Mouse (Mus musculus) gastrocnemius, adult 8-10 months (tissue): ENCODE results near the gene Rbx1. TPM values are rescaled to one million over a fixed set of nuclear protein-coding genes. Genes with fewer than 3 reads are reported as not detected.
"Not testable (repeated sequence)": the region's sequence is repeated elsewhere in the genome, so short reads cannot be mapped to it uniquely, and the experiment has no call there.

Experiments
- DNase-seq, 2 experiments: peaks; one replicate each; pipeline ENCODE4 v3.0.0; 2022; ENCODE audit warnings: low spot score in 2 of 2
- total RNA-seq, 4 experiments: library from RNA; stranded (reverse); gene quantifications; 2 replicates each; pipeline ENCODE4 v1.2.4; 2022

The Rbx1 gene
- 100 to 1,000 TPM in 3 of 4 experiments, 10 to 100 TPM in 1; 90.3 to 113 (median 101) TPM for total RNA-seq

GRCm38 (mm10) chr15:81465901-81466737 is at the start of gene Rbx1:
Rbx1 (plus strand) TSS chr15:81466296.
- peak; percentile 97 to 99 for DNase-seq

- peak; percentile 50 to 75 for DNase-seq
Observed at GRCm38 (mm10) chr15:81416763-81417310, 49.3 kb upstream of the Rbx1 start.

- no peak for DNase-seq
Observed at GRCm38 (mm10) chr15:81418065-81418464, 48.0 kb upstream of the Rbx1 start.

DNA sequence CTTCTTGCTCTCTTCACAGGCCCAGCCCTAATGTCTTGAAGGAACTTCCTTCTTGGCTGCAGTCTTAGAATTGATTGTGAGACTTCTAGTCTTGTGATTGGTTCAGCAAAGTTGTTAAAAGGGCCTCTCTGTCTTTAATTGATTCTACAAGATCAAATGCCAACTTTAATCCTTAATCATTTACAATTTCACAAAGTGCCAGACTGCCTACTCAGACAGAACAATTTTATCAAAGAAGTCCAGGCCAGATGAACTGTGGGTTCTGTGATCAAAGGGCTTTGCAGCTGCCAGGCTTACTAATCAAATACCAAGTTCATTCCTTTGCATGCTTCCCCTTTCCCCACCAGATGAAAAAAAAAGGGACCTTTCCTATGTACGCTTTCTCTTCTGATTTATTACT is 44.6 kb upstream of the Rbx1 start:
- no peak for DNase-seq

GRCm38 (mm10) chr15:81422156-81422681 is 43.9 kb upstream of the Rbx1 start:
- no peak for DNase-seq

GRCm38 (mm10) chr15:81425311-81425710 is 40.8 kb upstream of the Rbx1 start:
- DNase-seq = no peak

GRCm38 (mm10) chr15:81427947-81428346 is 38.1 kb upstream of the Rbx1 start:
- DNase-seq = no peak

- DNase-seq = no peak
Observed at GRCm38 (mm10) chr15:81431195-81431594, 34.9 kb upstream of the Rbx1 start.

- no peak for DNase-seq
Observed at GRCm38 (mm10) chr15:81438345-81438744, 27.8 kb upstream of the Rbx1 start.

- DNase-seq = no peak
Observed at GRCm38 (mm10) chr15:81439236-81439635, 26.9 kb upstream of the Rbx1 start.

DNA sequence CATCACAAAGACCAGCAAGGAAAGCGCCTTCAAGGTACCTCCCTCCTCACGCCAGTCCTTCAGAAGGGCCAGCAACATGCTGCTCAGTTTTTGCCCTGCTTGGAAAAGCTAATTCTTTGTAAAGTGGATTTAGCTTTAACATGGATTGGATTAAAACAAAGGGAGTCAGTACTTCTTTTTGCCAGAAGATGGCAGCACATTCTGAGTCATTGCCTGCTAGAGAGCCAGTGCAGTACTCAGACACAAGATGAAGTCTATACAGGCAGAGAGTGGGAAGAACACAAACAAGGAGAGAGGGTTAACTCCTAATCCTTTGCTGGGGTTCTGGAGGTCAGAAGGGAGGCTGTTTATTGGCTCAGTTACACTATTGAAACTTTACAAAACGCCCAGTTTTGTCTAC is 17.6 kb upstream of the Rbx1 start:
- peak in 1 of 2 experiments; percentile 34 for DNase-seq

GRCm38 (mm10) chr15:81461523-81461922 is 4.6 kb upstream of the Rbx1 start:
- DNase-seq = no peak

- DNase-seq = no peak
Observed at GRCm38 (mm10) chr15:81465016-81465660, 958 bp upstream of the Rbx1 start.

DNA sequence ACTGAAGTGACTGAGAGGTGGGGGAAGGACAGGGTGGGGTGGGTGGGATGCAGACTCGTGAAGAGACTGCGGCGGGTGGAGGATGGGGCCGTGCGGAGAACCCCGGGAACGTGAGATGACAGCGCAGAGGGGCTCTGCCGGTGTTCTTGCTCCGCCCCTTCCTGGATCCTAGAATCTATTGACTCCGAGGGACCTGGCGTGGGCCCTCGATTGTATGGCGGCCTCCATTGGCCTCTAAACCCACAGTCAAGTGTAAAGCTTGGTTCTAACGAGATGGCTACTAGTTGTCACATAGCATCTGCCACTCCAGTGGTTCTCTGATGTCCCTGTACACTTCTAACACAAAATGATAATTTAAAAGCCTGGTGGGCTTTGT is 630 bp downstream of the Rbx1 start:
- DNase-seq = no peak

- DNase-seq = no peak
Observed at GRCm38 (mm10) chr15:81470735-81471134, 4.6 kb downstream of the Rbx1 start.

DNA sequence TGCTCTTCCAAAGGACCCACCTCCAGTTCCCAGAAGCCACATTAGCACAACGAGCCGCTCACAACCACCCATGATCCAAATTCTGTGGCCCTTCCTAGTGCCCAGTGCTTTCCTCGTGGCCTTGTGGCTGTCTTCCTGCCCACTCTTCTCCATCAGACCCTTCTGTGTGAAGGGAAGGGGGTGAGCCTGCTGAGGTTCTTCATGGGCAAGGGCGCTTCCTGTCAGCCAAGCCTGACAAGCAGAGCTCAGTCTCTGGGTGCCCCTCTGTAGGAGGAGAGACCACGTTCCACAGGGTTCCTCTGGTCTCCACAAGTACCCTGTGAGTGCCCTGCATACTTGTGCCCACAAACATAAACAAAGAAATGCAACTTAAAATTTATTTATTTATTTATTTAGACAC is 6.2 kb downstream of the Rbx1 start:
- no peak for DNase-seq

DNA sequence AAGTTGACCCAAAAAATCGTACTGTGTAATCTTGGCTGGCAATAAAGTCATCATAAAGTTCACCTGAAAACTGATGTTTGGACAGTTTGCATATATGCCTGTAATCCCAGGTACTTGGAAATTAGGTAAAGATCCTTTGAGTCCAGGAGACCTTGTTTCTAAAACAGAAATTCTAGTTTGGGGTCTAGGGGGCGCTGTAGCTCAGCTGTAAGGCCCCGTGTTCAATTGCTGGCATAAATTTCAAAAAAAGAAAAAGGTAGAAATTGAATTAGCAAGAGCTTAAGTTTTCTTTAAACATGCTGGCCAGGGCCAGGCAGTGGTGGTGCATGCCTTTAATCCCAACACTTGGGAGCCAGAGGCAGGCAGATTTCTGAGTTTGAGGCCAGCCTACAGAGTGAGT is 9.6 kb downstream of the Rbx1 start:
- DNase-seq = no peak

DNA sequence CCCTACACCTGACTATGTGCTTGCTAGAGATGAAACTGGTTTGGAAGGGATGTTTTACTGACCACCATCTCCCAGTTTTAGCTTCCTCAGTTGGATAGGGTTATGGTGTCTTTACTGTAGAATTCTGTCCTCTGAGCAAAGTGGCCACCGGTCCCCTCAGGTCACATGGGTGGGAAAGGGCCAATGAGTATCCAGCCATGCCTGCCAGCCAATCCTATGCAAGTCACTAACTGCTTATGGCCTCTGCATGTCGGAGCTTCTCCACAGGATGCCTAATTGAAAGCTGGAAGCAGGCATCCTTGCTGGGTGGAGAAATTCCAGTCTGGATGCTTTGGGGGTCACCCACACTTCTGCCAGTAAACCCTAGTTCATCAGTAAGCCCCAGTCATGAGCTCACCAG is 10.5 kb downstream of the Rbx1 start:
- no peak for DNase-seq

DNA sequence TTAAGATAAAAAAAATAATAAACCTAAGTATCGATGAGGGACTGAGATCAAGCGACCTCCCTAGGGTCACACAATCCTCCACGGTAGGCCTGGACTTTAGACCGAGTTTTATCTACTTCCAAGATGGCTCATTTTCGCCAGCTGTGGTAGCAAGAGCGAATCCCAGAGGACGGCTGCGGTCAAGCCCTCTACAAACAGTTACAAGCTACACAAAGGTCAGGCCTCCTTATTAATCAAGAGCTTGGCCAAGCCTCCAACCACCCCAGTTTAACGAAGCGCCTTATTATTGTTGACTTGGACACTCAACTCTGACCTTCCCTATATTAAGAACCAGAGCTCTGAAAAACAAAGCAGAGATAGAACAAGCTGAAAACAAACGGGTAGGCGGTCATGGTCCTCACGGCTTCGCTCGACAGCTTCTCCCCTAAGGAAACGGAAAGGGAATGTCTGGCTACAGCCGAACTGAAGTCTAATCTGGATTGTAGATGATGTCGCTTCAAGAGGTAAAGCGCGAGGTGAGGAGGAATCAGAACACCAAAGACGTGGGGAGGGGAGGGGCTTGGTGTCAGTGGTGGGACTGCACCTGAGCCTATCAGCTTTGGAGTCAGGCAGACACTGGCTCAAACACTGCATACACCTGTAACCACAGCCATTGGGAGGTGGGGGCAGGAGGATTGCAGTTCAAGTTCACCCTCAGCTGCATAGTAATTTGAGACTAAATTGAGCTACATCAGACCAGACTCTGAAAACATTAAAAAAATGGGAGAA is 13.5 kb downstream of the Rbx1 start:
- no peak for DNase-seq

DNA sequence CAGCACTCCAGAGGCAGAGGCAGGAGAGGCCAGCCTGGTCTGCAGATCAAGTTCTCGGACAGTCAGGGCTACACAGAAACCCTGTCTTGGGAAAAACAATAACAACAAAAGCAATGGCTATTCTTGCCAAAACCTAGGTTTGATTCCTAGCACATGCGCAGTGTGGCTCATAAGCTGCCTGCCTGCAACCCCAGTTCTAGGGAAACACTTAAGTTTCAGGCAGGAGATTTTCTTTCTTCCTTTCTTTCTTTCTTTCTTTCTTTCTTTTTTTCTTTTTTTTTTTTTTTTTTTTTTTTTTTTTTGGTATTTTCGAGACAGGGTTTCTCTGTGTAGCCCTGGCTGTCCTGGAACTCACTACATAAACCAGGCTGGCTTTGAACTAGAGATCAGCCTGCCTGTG is 14.2 kb downstream of the Rbx1 start:
- DNase-seq = not testable (repeated sequence)

DNA sequence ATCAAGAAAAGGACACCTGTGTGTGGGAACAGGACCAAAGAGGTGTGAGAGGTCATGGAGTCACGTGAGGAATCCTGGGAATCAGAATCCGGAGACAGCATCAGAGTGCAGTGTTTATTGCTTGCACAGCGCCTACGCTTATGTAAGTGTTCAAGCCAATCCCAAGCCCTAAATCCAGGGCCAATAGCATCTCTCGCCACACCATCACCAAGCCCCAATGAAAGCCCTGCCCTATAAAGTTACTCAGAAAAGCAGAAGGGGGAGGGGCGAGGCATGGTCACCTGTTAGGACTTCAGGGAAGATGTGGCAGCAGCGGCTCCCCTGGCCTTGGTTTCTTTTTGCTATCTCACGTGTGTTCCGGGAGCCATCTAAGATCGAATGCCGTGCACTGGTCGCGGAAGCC is 14.9 kb downstream of the Rbx1 start:
- peak; percentile 11 to 18 for DNase-seq

GRCm38 (mm10) chr15:81482966-81483365 is 16.9 kb downstream of the Rbx1 start:
- no peak for DNase-seq
